Mouse (Mus musculus): ENCODE data around the gene Stx8. TPM values are rescaled to one million over a fixed set of nuclear protein-coding genes. Genes with fewer than 3 reads are reported as not detected.

The Stx8 gene
- total and polyA plus RNA-seq, 3 experiments = 29.5 to 152 (median 30.9) TPM

GRCm38 (mm10) chr11:68086221-68086620 lies 120.2 kb downstream of the Stx8 start:
- no peaks in the 10 kb centered on the region for H3K36me3 ChIP-seq (ENCODE audit: control insufficient read depth in 1 of 2, insufficient read depth in 2 of 2, low read length in 2 of 2)
- DNase-seq (ENCODE audit: low read depth, low spot score) = no peak
- no peaks in the 10 kb centered on the region for H3K79me2 ChIP-seq (ENCODE audit: control insufficient read depth, insufficient read depth, low read length, poor library complexity)
- no peaks in the 10 kb centered on the region for H3K4me1 ChIP-seq (ENCODE audit: control insufficient read depth in 1 of 2, insufficient read depth in 2 of 2, low read length in 2 of 2)
- TF ChIP-seq E2F4 (IDR thresholded peaks at IDR 0.05; ENCODE audit: borderline replicate concordance, low read depth, low read length) = no peak
- TF ChIP-seq MEF2A (IDR thresholded peaks at IDR 0.05; ENCODE audit: extremely low read depth, insufficient replicate concordance, low read depth, low read length, poor library complexity, severe bottlenecking) = no peak
- H3K27me3 ChIP-seq (ENCODE audit: control insufficient read depth in 1 of 2, insufficient read depth in 2 of 2, low read length in 2 of 2) = no peaks in the 10 kb centered on the region
- no peak overlapping the region for H3K27ac ChIP-seq (ENCODE audit: control insufficient read depth, low read depth, low read length)
- H3K9ac ChIP-seq (ENCODE audit: control insufficient read depth, low read depth, low read length, poor library complexity, severe bottlenecking) = no peak overlapping the region
- no peaks in the 10 kb centered on the region for H3K9me3 ChIP-seq (replicated peaks; ENCODE audit: insufficient read depth, low read length)
- no peak overlapping the region for H3K4me3 ChIP-seq (ENCODE audit: control insufficient read depth in 1 of 2, insufficient read depth in 1 of 2, low read depth in 2 of 2, low read length in 2 of 2)

GRCm38 (mm10) chr11:68089426-68089825 lies 123.4 kb downstream of the Stx8 start:
- H3K79me2 ChIP-seq (ENCODE audit: control insufficient read depth, insufficient read depth, low read length, poor library complexity) = no peaks in the 10 kb centered on the region
- no peaks in the 10 kb centered on the region for H3K27me3 ChIP-seq (ENCODE audit: control insufficient read depth in 1 of 2, insufficient read depth in 2 of 2, low read length in 2 of 2)
- no peak overlapping the region for H3K4me3 ChIP-seq (ENCODE audit: control insufficient read depth in 1 of 2, insufficient read depth in 1 of 2, low read depth in 2 of 2, low read length in 2 of 2)
- H3K9ac ChIP-seq (ENCODE audit: control insufficient read depth, low read depth, low read length, poor library complexity, severe bottlenecking) = no peak overlapping the region
- DNase-seq (ENCODE audit: low read depth, low spot score) = no peak
- H3K36me3 ChIP-seq (ENCODE audit: control insufficient read depth in 1 of 2, insufficient read depth in 2 of 2, low read length in 2 of 2) = no peaks in the 10 kb centered on the region
- no peaks in the 10 kb centered on the region for H3K4me1 ChIP-seq (ENCODE audit: control insufficient read depth in 1 of 2, insufficient read depth in 2 of 2, low read length in 2 of 2)
- TF ChIP-seq NRF1 (IDR thresholded peaks at IDR 0.05; ENCODE audit: insufficient read depth, low read depth, low read length, poor library complexity, severe bottlenecking) = no peak
- TF ChIP-seq ZC3H11A (IDR thresholded peaks at IDR 0.05; ENCODE audit: low read depth, low read length) = no peak
- TF ChIP-seq ZNF384 (IDR thresholded peaks at IDR 0.05; ENCODE audit: low read depth, low read length) = no peak
- TF ChIP-seq NELFE (IDR thresholded peaks at IDR 0.05; ENCODE audit: low read depth, low read length) = no peak
- TF ChIP-seq GABPA (IDR thresholded peaks at IDR 0.05; ENCODE audit: low read depth, low read length) = no peak
- TF ChIP-seq TCF12 (IDR thresholded peaks at IDR 0.05; ENCODE audit: low read depth, low read length) = no peak
- no peak for TF ChIP-seq RCOR1 (IDR thresholded peaks at IDR 0.05; ENCODE audit: low read depth, low read length)
- no peak for TF ChIP-seq ELF1 (IDR thresholded peaks at IDR 0.05; ENCODE audit: low read depth, low read length)
- TF ChIP-seq USF2 (IDR thresholded peaks at IDR 0.05; ENCODE audit: borderline replicate concordance in 1 of 2, insufficient read depth in 1 of 2, low read depth in 1 of 2, low read length in 2 of 2) = no peak
- TF ChIP-seq ZMIZ1 (IDR thresholded peaks at IDR 0.05; ENCODE audit: low read depth, low read length) = no peak
- TF ChIP-seq MYC (IDR thresholded peaks at IDR 0.05; ENCODE audit: low read depth, low read length) = no peak
- TF ChIP-seq MAZ (IDR thresholded peaks at IDR 0.05; ENCODE audit: low read depth, low read length) = no peak
- no peak overlapping the region for H3K27ac ChIP-seq (ENCODE audit: control insufficient read depth, low read depth, low read length)
- no peaks in the 10 kb centered on the region for H3K9me3 ChIP-seq (replicated peaks; ENCODE audit: insufficient read depth, low read length)
